Comparison of ENCODE assay signal across 22 mouse cellular contexts in the genomic region with DNA sequence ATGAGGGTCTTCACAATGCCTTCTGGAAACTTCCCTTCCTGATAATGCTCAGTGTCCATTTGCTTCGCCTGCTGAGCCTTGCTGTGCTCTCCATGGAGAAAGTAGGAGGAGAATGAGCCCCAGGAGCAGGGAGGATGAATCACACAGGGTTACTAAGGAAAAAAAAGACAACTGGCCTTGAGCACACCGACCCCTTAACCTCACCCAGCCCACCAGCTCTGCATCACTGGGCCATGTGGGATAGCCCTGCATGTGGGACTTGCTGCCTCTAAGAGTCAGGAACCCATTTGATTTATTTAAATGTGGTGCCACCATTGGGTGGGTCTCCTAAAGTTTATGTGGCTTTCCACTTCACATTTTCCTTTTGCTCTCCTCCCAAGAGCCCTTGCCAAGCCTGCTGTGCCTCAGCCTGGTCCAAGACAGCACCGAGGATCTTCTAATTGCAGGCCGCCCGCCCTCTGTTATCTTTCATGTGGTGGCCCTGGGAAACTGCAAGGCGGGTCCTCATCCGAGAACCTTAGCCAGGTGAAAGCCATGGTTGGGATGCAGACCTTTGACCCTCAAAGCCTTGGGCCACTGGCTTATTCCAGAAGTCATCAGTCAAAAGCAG.
DNase-seq lines count a peak whose midpoint lies in the region; ATAC-seq and TF ChIP-seq lines count a peak whose summit lies in the region.
"Had no signal": no experiment of that assay in that cellular context is flagged by ENCODE, and none has a peak within 500 bp of the region (broad histone marks: within the 10 kb centered on the region; RNA-seq: fewer than 3 reads in every experiment).

No protein-coding gene starts in this region.

- H3K27me3 ChIP-seq in forebrain, embryonic 13.5 days: no peaks in the 10 kb centered on the region
- H3K27me3 ChIP-seq in forebrain, embryonic 10.5 days (ENCODE audit: poor library complexity, severe bottlenecking): no peaks in the 10 kb centered on the region
- no peaks in the 10 kb centered on the region for H3K27me3 ChIP-seq in heart, embryonic 13.5 days (replicated peaks)
- no peaks in the 10 kb centered on the region for H3K27me3 ChIP-seq in lung, embryonic 14.5 days (ENCODE audit: insufficient read depth, low read length)
- no peaks in the 10 kb centered on the region for H3K27me3 ChIP-seq in thymus, adult 2 months (ENCODE audit: control insufficient read depth, insufficient read depth, low read length)
- H3K27me3 ChIP-seq: limb, embryonic 15.5 days; neural tube, embryonic 12.5 days had no signal

- 89% methylated on average over 7 of the region's 7 CpGs for WGBS in forebrain, embryonic 13.5 days
- 83% methylated on average over 7 of the region's 7 CpGs for WGBS in forebrain, embryonic 10.5 days
- 81% methylated on average over 7 of the region's 7 CpGs for WGBS in heart, embryonic 13.5 days
- WGBS in lung, embryonic 14.5 days: 76% methylated on average over 7 of the region's 7 CpGs
- 63% methylated on average over 7 of the region's 7 CpGs for WGBS in olfactory bulb, adult 2 months
- 88% methylated on average over 7 of the region's 7 CpGs for WGBS in thymus, adult 2 months

- H3K4me1 ChIP-seq in forebrain, embryonic 13.5 days: peaks cover 3% of the 10 kb centered on the region; the same call in 1 of the 2 replicates
- H3K4me1 ChIP-seq in forebrain, embryonic 10.5 days: 0 out of 2 replicates have a peak, but pooled peaks cover 3% of the 10 kb centered on the region
- H3K4me1 ChIP-seq in heart, embryonic 13.5 days: peaks cover 48% of the 10 kb centered on the region
- no peaks in the 10 kb centered on the region for H3K4me1 ChIP-seq in lung, embryonic 14.5 days (ENCODE audit: insufficient read depth)
- peaks cover 25% of the 10 kb centered on the region for H3K4me1 ChIP-seq in olfactory bulb, adult 2 months (ENCODE audit: control insufficient read depth, insufficient read depth, low read length)
- H3K4me1 ChIP-seq in thymus, adult 2 months (replicated peaks; ENCODE audit: control insufficient read depth, insufficient read depth, low read length): no peaks in the 10 kb centered on the region
- H3K4me1 ChIP-seq: limb, embryonic 15.5 days; neural tube, embryonic 12.5 days had no signal

- ATAC-seq in forebrain, embryonic 13.5 days: no peak
- no peak for ATAC-seq in heart, embryonic 13.5 days (ENCODE audit: extremely low read depth, insufficient number of reproducible peaks, low FRiP score, low TSS enrichment)
- no peak for ATAC-seq in lung, embryonic 14.5 days (ENCODE audit: insufficient read depth)
- ATAC-seq: hindbrain, embryonic 16.5 days; intestine, embryonic 16.5 days had no signal

- H3K9ac ChIP-seq in forebrain, embryonic 13.5 days: no peak overlapping the region
- no peak overlapping the region for H3K9ac ChIP-seq in heart, embryonic 13.5 days
- no peak overlapping the region for H3K9ac ChIP-seq in lung, embryonic 14.5 days
- H3K9ac ChIP-seq: limb, embryonic 15.5 days; liver, embryonic 14.5 days; neural tube, embryonic 12.5 days had no signal

- no peak for TF ChIP-seq POLR2A in olfactory bulb, adult 2 months (IDR thresholded peaks at IDR 0.05; ENCODE audit: insufficient read depth, low read depth, low read length)
- TF ChIP-seq POLR2A in thymus, adult 2 months (IDR thresholded peaks at IDR 0.05; ENCODE audit: control insufficient read depth, extremely low read depth, insufficient read depth, low read length, poor library complexity): no peak

- DNase-seq in forebrain, embryonic 10.5 days (ENCODE audit: extremely low spot score, low spot score): no peak
- DNase-seq in heart, adult 9 months (ENCODE audit: low spot score in 2 of 2): no peak
- no peak for DNase-seq in lung, embryonic 14.5 days
- DNase-seq in lung, adult 18-20 months: no peak
- DNase-seq in thymus, adult 2 months: no peak
- DNase-seq: adrenal gland, postnatal 14 days; kidney, adult 9 months; kidney, postnatal 14 days; lung, postnatal 4 days; midbrain, embryonic 14.5 days; retina, postnatal 1 day; right cerebral cortex, postnatal 25 days; spleen, adult 18-20 months; thymus, postnatal 14 days had no signal

- 0 out of 2 replicates have a peak overlapping the region, but pooled peaks have one; percentile 1 for H3K27ac ChIP-seq in forebrain, embryonic 13.5 days
- no peak overlapping the region for H3K27ac ChIP-seq in forebrain, embryonic 10.5 days
- H3K27ac ChIP-seq in heart, embryonic 13.5 days (replicated peaks): peak overlapping the region; percentile 61
- peak overlapping the region; percentile 16; the same call in 1 of the 2 replicates for H3K27ac ChIP-seq in lung, embryonic 14.5 days (ENCODE audit: low read depth)
- peak overlapping the region; percentile 71 for H3K27ac ChIP-seq in olfactory bulb, adult 2 months (ENCODE audit: insufficient read depth, low read depth, low read length)
- no peak overlapping the region for H3K27ac ChIP-seq in thymus, adult 2 months (ENCODE audit: control insufficient read depth, insufficient read depth, low read length)
- H3K27ac ChIP-seq: limb, embryonic 15.5 days; liver, embryonic 14.5 days; neural tube, embryonic 12.5 days had no signal

- no peak overlapping the region for H3K4me2 ChIP-seq in forebrain, embryonic 13.5 days
- H3K4me2 ChIP-seq in heart, embryonic 13.5 days: no peak overlapping the region
- no peak overlapping the region for H3K4me2 ChIP-seq in lung, embryonic 14.5 days
- H3K4me2 ChIP-seq: limb, embryonic 15.5 days; neural tube, embryonic 12.5 days had no signal

- no peak for TF ChIP-seq CTCF in lung, embryonic 14.5 days (IDR thresholded peaks at IDR 0.05; ENCODE audit: low read depth)
- no peak for TF ChIP-seq CTCF in olfactory bulb, adult 2 months (IDR thresholded peaks at IDR 0.05; ENCODE audit: insufficient read depth, low read depth, low read length)
- TF ChIP-seq CTCF in thymus, adult 2 months (IDR thresholded peaks at IDR 0.05; ENCODE audit: borderline replicate concordance, control insufficient read depth, extremely low read depth, insufficient read depth, low read length, poor library complexity): no peak

- H3K36me3 ChIP-seq in forebrain, embryonic 13.5 days (ENCODE audit: poor library complexity, severe bottlenecking): no peaks in the 10 kb centered on the region
- H3K36me3 ChIP-seq in forebrain, embryonic 10.5 days (replicated peaks): no peaks in the 10 kb centered on the region
- no peaks in the 10 kb centered on the region for H3K36me3 ChIP-seq in heart, embryonic 13.5 days
- no peaks in the 10 kb centered on the region for H3K36me3 ChIP-seq in lung, embryonic 14.5 days (ENCODE audit: insufficient read depth)
- H3K36me3 ChIP-seq in thymus, adult 2 months (ENCODE audit: control insufficient read depth, insufficient read depth, low read length): no peaks in the 10 kb centered on the region
- H3K36me3 ChIP-seq: limb, embryonic 15.5 days; neural tube, embryonic 12.5 days had no signal

- no peaks in the 10 kb centered on the region for H3K9me3 ChIP-seq in forebrain, embryonic 13.5 days (replicated peaks)
- no peaks in the 10 kb centered on the region for H3K9me3 ChIP-seq in forebrain, embryonic 10.5 days
- no peaks in the 10 kb centered on the region for H3K9me3 ChIP-seq in heart, embryonic 13.5 days
- no peaks in the 10 kb centered on the region for H3K9me3 ChIP-seq in lung, embryonic 14.5 days (ENCODE audit: low read depth, low read length)
- H3K9me3 ChIP-seq: limb, embryonic 15.5 days; neural tube, embryonic 12.5 days had no signal

- H3K4me3 ChIP-seq in forebrain, embryonic 13.5 days: no peak overlapping the region
- H3K4me3 ChIP-seq in forebrain, embryonic 10.5 days: no peak overlapping the region
- no peak overlapping the region for H3K4me3 ChIP-seq in heart, embryonic 13.5 days
- no peak overlapping the region for H3K4me3 ChIP-seq in lung, embryonic 14.5 days (ENCODE audit: low read depth, low read length)
- no peak overlapping the region for H3K4me3 ChIP-seq in olfactory bulb, adult 2 months (ENCODE audit: insufficient read depth, low read depth, low read length)
- H3K4me3 ChIP-seq in thymus, adult 2 months (ENCODE audit: control insufficient read depth, insufficient read depth, low read length): no peak overlapping the region
- H3K4me3 ChIP-seq: limb, embryonic 15.5 days; neural tube, embryonic 12.5 days had no signal

Comparison
In these comparisons a context has a peak if more than half of its experiments do, and no peak if none do; other contexts are left out.
1. H3K27ac ChIP-seq: peak in forebrain, embryonic 13.5 days (single experiment), heart, embryonic 13.5 days (single experiment), lung, embryonic 14.5 days (single experiment) and olfactory bulb, adult 2 months (single experiment); none in forebrain, embryonic 10.5 days (single experiment) and thymus, adult 2 months (single experiment).